Mouse (Mus musculus) cerebellum, adult 9-11 months (tissue): Measurements from ENCODE around the gene Cyth4.

Experiments used
- DNase-seq: peaks from one replicate; pipeline ENCODE4 v3.0.0; 2022

Cyth4 gene

GRCm38 (mm10) chr15:78623426-78623825, 26.6 kb downstream of the Cyth4 start:
- peak; percentile 40 for DNase-seq

- peak; percentile 37 for DNase-seq
Measured at GRCm38 (mm10) chr15:78624431-78624950, 27.6 kb downstream of the Cyth4 start.

GRCm38 (mm10) chr15:78624961-78625360, 28.1 kb downstream of the Cyth4 start:
- no peak for DNase-seq

- DNase-seq, result no peak
Measured at GRCm38 (mm10) chr15:78626285-78626684, 29.4 kb downstream of the Cyth4 start.

- DNase-seq, result no peak
Measured at GRCm38 (mm10) chr15:78632387-78632786, 35.5 kb downstream of the Cyth4 start.

GRCm38 (mm10) chr15:78633413-78633812, 36.6 kb downstream of the Cyth4 start:
- no peak for DNase-seq

- no peak for DNase-seq
Measured at GRCm38 (mm10) chr15:78634095-78634737, 37.4 kb downstream of the Cyth4 start.

- DNase-seq, result peak; percentile 11
Measured at GRCm38 (mm10) chr15:78635231-78635630, 38.4 kb downstream of the Cyth4 start.

GRCm38 (mm10) chr15:78643633-78644032, 46.8 kb downstream of the Cyth4 start:
- DNase-seq, result no peak

- no peak for DNase-seq
Measured at GRCm38 (mm10) chr15:78644606-78645005, 47.8 kb downstream of the Cyth4 start.

GRCm38 (mm10) chr15:78647746-78648145, 50.9 kb downstream of the Cyth4 start:
- no peak for DNase-seq

- DNase-seq, result no peak
Measured at GRCm38 (mm10) chr15:78651169-78651568, 54.3 kb downstream of the Cyth4 start.

- DNase-seq, result no peak
Measured at GRCm38 (mm10) chr15:78664268-78664667, 67.4 kb downstream of the Cyth4 start.

GRCm38 (mm10) chr15:78669221-78669871, 72.5 kb downstream of the Cyth4 start:
- no peak for DNase-seq

- DNase-seq, result peak; percentile 44
Measured at GRCm38 (mm10) chr15:78670341-78670740, 73.5 kb downstream of the Cyth4 start.
